Mouse (Mus musculus) kidney, postnatal 0 days (tissue): ENCODE results near the gene Sept8. TPM values are rescaled to one million over a fixed set of nuclear protein-coding genes. Genes with fewer than 3 reads are reported as not detected.

Experiments used
- ATAC-seq: fragments of 200-750 bp; cut with Nextera tagmentation; replicated peaks from 2 replicates; pipeline ENCODE4 v1.8.0; 2017; ENCODE audit warnings: low read depth, moderate number of reproducible peaks, moderate TSS enrichment, moderate library complexity; ENCODE audit not compliant: low FRiP score
- DNase-seq: peaks from one replicate; pipeline ENCODE4 v3.0.0-alpha.2; 2016; ENCODE audit warnings: low spot score
- H3K27ac ChIP-seq: fragments of 300-500 bp; sonication (generic); 2 replicates; pipeline ENCODE4 v1.5.1; 2014; ENCODE audit warnings: mild to moderate bottlenecking
- H3K27me3 ChIP-seq: fragments of 300-500 bp; sonication (generic); 2 replicates; pipeline ENCODE4 v1.6.1; 2014; ENCODE audit warnings: low read length, mixed read lengths; ENCODE audit not compliant: insufficient read depth
- H3K36me3 ChIP-seq: fragments of 300-500 bp; sonication (generic); 2 replicates; pipeline ENCODE4 v1.6.1; 2014; ENCODE audit warnings: low read length, mixed read lengths; ENCODE audit not compliant: insufficient read depth
- H3K4me1 ChIP-seq: fragments of 300-500 bp; sonication (generic); replicated peaks from 2 replicates; pipeline ENCODE4 v1.6.1; 2014; ENCODE audit warnings: antibody characterized with exemption, low read length, mixed read lengths; ENCODE audit not compliant: insufficient read depth
- H3K4me2 ChIP-seq: fragments of 300-500 bp; sonication (generic); 2 replicates; pipeline ENCODE4 v1.6.1; 2014; ENCODE audit warnings: mild to moderate bottlenecking, low read length, moderate library complexity, mixed read lengths
- H3K4me3 ChIP-seq: fragments of 300-500 bp; sonication (generic); replicated peaks from 2 replicates; pipeline ENCODE4 v1.5.1; 2014; ENCODE audit warnings: low read depth, low read length
- H3K9ac ChIP-seq: fragments of 300-500 bp; sonication (generic); 2 replicates; pipeline ENCODE4 v1.6.1; 2014; ENCODE audit warnings: low read depth, low read length
- H3K9me3 ChIP-seq: fragments of 300-500 bp; sonication (generic); replicated peaks from 2 replicates; pipeline ENCODE4 v1.6.1; 2016; ENCODE audit warnings: low read length, inconsistent platforms, mixed read lengths
- CTCF ChIP-seq: IDR thresholded peaks from 2 replicates; pipeline ENCODE4 v1.5.1; 2016; ENCODE audit warnings: antibody characterized with exemption, low read depth, mild to moderate bottlenecking, moderate library complexity
- WGBS: fragments of 180-500 bp; shearing (Covaris S2); extraction: QIAGEN DNeasy Blood & Tissue Kit; methylation state at CpG from one replicate; pipeline ENCODE4 v1.1.7; 2014; 5-methylcytosine and 5-hydroxymethylcytosine counted together
- polyA plus RNA-seq: library from polyadenylated mRNA; unstranded; fragments of >200 nt; fragmentation: Nextera tagmentation; extraction: Ambion mirVana; gene quantifications from 2 replicates; pipeline ENCODE4 v1.2.1, GENCODE M21; 2015

Gene Sept8
- polyA plus RNA-seq, 1 experiment from 2014 or later, result 13.1 TPM

DNA sequence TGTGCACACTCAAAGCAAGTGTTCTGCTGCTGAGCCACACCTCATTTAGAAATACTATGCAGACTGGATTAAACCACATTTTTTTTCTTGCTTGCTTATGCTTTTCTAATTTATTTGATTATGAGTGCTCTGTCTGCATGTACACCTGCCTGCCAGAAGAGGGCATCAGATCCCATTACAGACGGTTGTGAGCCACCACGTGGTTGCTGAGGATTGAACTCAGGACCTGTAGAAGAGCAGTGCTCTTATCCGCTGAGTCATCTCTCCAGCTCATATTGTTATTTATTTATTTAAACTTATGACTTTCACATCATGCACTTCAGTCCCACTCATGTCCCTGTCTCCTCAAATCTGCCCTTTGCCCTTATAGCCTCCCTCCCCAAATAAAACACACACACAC lies 33.3 kb upstream of the Sept8 start:
- 50% methylated on average over 3 of the region's 3 CpGs for WGBS

DNA sequence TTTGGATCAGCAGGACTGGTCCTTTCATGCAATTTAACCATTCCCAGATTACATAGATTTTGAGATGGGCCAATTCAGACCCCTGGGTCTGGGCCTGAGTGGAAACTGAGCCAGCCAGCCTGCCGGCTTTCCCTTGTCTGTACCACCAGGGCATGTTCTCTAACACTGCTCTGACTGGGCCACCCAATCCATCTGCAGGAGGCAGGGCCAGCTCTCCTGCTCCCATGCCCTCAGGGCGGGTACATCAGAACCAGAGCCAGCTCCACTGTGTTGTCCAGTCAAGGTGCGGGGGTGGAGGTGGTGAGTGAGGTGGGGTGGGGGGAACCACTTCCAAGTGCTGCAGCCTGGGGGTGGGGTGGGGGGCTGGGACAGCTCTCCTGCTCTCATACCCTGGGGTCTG lies 32.7 kb upstream of the Sept8 start:
- TF ChIP-seq CTCF, result no peak
- H3K4me2 ChIP-seq, result no peak overlapping the region

More for the DNA sequence above, 33.3 kb upstream of the Sept8 start:
- H3K4me1 ChIP-seq, result 0 out of 2 replicates have a peak, but pooled peaks cover 2% of the 10 kb centered on the region
- DNase-seq, result no peak
- no peak overlapping the region for H3K4me3 ChIP-seq
- no peak overlapping the region for H3K27ac ChIP-seq
- H3K9me3 ChIP-seq, result no peaks in the 10 kb centered on the region
- no peak overlapping the region for H3K4me2 ChIP-seq
- peak; percentile 63 for TF ChIP-seq CTCF
- peaks cover 5% of the 10 kb centered on the region; the same call in 1 of the 2 replicates for H3K27me3 ChIP-seq
- no peak for ATAC-seq
- H3K9ac ChIP-seq, result no peak overlapping the region
- H3K36me3 ChIP-seq, result no peaks in the 10 kb centered on the region

DNA sequence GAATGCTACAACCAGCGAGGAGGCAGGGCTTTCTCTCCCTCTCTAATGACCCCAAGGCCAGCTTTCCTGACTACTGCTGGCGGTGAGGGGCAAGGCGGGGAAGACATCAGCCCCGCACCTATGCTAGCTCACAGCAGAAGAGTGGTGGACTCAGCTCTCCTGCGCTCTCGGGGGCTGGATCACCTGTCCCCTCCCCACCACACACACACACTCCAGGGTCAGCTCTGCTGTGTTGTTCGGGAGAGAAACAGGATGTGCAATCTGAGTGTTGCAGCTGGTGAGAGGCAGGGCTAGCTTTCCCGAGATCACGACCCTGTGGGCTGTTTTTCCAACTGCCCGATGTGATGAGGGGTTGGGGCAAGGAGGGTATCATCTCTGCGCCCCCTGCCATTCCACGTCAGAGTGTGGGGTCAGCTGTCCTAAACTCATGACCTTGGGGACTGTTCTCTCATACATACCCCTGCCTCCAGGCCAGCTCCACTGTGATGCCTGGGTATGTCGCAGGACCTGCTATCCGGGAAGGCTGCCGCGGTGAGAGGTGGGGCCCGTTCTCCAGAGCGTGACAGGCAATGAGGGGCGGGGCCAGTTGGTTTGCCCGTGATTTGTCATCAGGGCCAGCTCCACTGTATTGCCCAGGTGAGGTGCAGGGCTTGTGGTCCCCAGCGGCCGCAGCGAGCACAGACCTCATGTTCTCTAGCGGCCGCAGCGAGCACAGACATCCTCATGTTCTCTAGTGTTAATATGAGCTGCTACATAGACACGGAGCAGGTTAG lies 32.0 kb upstream of the Sept8 start:
- no peak overlapping the region for H3K27ac ChIP-seq
- WGBS, result 9% methylated on average over 27 of the region's 27 CpGs
- TF ChIP-seq CTCF, result no peak
- ATAC-seq, result peak; percentile 87
- H3K4me3 ChIP-seq, result peak overlapping the region; percentile 13; the same call in 1 of the 2 replicates
- H3K4me1 ChIP-seq, result 0 out of 2 replicates have a peak, but pooled peaks cover 2% of the 10 kb centered on the region
- H3K27me3 ChIP-seq, result no peaks in the 10 kb centered on the region
- peak overlapping the region; percentile 46 for H3K4me2 ChIP-seq
- peak; percentile 61 for DNase-seq
- H3K9me3 ChIP-seq, result no peaks in the 10 kb centered on the region
- H3K9ac ChIP-seq, result no peak overlapping the region
- H3K36me3 ChIP-seq, result no peaks in the 10 kb centered on the region

More for the DNA sequence above, 32.7 kb upstream of the Sept8 start:
- ATAC-seq (0 out of 2 replicates have a peak, but pooled peaks have one; percentile 31), DNase-seq (no peak)
- H3K9me3 ChIP-seq, result no peaks in the 10 kb centered on the region
- H3K27ac ChIP-seq, result no peak overlapping the region
- no peak overlapping the region for H3K4me3 ChIP-seq
- 0 out of 2 replicates have a peak, but pooled peaks cover 2% of the 10 kb centered on the region for H3K4me1 ChIP-seq
- H3K36me3 ChIP-seq, result no peaks in the 10 kb centered on the region
- 80% methylated on average over 3 of the region's 3 CpGs for WGBS
- H3K9ac ChIP-seq, result no peak overlapping the region
- H3K27me3 ChIP-seq, result no peaks in the 10 kb centered on the region

DNA sequence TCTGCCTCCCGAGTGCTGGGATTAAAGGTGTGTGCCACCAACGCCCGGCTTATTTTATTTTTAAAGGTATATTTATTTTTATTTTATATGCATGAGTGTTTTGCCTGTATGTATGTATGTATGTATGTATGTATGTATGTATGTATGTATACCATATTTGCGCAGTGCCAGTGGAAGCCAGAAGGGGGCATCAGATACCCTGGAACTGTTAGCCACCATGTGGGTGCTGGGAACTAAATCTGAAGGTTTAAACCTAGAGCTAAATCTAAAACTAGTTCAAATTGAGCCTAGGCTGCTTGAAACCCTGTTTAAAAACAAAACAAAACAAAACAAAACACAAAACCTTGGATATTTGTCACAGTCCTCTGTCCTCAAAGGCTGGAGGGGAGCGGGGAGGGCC lies 30.1 kb upstream of the Sept8 start:
- ATAC-seq (no peak), DNase-seq (no peak)
- WGBS, result 96% methylated on average over 5 of the region's 5 CpGs
- peak; percentile 18; the same call in 1 of the 2 replicates for TF ChIP-seq CTCF
- no peak overlapping the region for H3K27ac ChIP-seq
- H3K27me3 ChIP-seq, result no peaks in the 10 kb centered on the region
- no peaks in the 10 kb centered on the region for H3K9me3 ChIP-seq
- no peak overlapping the region for H3K4me2 ChIP-seq
- H3K36me3 ChIP-seq, result no peaks in the 10 kb centered on the region
- H3K9ac ChIP-seq, result no peak overlapping the region
- no peak overlapping the region for H3K4me3 ChIP-seq
- H3K4me1 ChIP-seq, result 0 out of 2 replicates have a peak, but pooled peaks cover 2% of the 10 kb centered on the region

DNA sequence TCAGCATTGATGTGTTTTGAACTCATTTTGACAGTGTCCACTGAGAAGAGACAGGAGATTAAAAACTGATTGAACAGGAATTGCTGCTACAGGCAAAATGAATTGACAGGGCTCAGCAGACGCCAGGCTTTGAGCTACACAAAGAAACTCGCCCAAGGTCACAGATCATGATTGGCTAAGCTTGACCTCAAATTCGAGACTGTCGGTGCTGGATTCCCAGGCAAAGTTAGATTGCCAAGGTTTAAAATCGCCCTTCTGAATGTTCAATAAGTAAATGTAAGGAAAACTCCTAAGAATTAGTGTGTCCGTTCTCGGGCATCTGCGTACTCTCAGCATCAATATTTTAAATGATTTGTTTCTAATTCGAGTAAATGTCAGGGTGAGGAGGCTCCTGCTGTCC lies 29.6 kb upstream of the Sept8 start:
- Histone ChIP-seq H3K27me3 (no peaks in the 10 kb centered on the region), H3K4me1 (0 out of 2 replicates have a peak, but pooled peaks cover 2% of the 10 kb centered on the region), H3K36me3 (no peaks in the 10 kb centered on the region), H3K4me2 (no peak overlapping the region), H3K9me3 (no peaks in the 10 kb centered on the region), H3K9ac (no peak overlapping the region), H3K4me3 (no peak overlapping the region), H3K27ac (no peak overlapping the region)
- no peak for TF ChIP-seq CTCF
- ATAC-seq, result no peak
- DNase-seq, result no peak
- 87% methylated on average over 9 of the region's 9 CpGs for WGBS

DNA sequence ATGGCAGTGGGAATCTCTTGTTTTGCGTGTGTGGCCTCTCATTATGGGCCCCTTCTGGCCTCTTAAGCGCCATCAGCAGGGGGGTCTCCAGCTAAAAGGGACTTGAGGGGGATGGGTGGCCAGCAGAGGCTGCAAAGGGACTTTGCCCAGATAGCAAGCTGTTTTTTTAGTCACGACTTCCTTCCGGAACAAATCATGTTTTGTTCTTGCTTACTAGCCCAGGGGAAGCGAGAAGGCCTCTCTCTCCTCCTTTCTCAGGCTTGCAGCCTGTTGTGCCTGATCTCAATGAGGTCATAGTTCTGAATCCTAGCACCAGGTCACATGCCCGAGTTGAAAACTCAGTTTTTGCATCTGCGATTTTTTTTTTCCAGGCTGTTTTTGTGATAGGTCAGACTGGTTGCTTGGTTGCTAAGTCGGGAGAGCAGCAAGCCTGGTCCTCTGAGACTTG lies 27.1 kb upstream of the Sept8 start:
- 27% methylated on average over 8 of the region's 8 CpGs for WGBS
- ATAC-seq, result no peak

More for the DNA sequence above, 27.1 kb upstream of the Sept8 start:
- H3K9me3 ChIP-seq, result no peaks in the 10 kb centered on the region
- no peaks in the 10 kb centered on the region for H3K36me3 ChIP-seq
- peak; percentile 47 for DNase-seq
- no peak overlapping the region for H3K27ac ChIP-seq
- H3K9ac ChIP-seq, result no peak overlapping the region
- H3K27me3 ChIP-seq, result no peaks in the 10 kb centered on the region
- 0 out of 2 replicates have a peak, but pooled peaks cover 2% of the 10 kb centered on the region for H3K4me1 ChIP-seq
- H3K4me3 ChIP-seq, result no peak overlapping the region
- H3K4me2 ChIP-seq, result no peak overlapping the region
- no peak for TF ChIP-seq CTCF
